Mouse (Mus musculus): ENCODE results near the gene 1810043G02Rik. TPM values are rescaled to one million over a fixed set of nuclear protein-coding genes. Genes with fewer than 3 reads are reported as not detected.
"Not testable (repeated sequence)": the region's sequence is repeated elsewhere in the genome, so short reads cannot be mapped to it uniquely, and the experiment has no call there.

Gene 1810043G02Rik
- polyA plus RNA-seq (2016; fragmentation: Nextera tagmentation; extraction: Ambion mirVana): 32.9 and 35.1 TPM in 2 replicates

DNA sequence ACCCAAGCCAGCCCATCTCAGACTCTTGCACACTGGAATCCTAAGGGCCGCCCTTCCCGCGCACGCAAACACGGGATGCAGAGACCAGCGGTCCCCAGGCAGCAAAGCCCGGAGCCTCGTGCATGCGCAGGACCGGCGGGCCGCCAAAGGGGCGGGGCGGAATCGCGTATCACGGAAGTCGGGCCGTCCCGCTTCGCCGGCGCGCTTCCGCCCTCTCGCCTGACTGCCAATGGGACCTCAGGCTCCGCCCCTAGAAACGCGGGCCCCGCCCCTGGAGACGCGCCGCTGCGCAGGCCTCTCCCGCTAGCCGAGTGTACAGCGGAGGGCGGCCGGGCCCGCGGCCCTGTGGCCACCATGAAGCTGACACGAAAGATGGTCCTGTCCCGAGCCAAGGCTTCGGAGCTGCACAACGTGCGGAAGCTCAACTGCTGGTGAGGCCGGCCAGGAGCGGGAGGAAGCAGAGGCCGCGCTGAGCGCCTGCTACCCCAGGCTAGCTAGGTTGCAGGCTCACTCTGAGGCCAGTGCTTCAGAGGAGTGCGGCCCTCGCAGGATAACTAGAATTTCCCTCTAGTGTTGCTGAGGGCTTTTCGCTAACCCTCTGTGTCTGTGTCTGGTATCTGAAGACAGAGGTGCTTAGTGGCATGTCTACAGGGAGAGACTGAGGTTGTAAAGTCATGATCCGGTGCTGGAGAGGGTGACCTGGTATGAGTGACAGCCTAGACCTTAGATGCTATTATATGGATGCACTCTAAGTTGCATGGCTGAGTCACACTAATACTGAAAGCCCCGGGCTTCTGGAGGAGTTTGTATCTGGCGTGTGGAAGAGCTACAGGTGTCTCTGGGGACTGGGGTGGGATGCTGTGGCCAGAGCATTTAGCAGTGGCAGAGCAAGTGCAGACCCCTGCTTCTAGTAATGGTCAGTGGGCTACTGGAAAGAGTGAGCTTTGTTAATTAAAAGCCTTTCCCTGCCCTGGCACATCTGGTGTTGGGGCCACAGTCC lies at the start of gene 1810043G02Rik:
1810043G02Rik (plus strand) TSS at position 174 of the 1,000 bp plus-strand sequence.
- whole genome bisulfite sequencing: under 1% methylated on average over 57 of the region's 57 CpGs
- no peaks in the 10 kb centered on the region for H3K9me3 ChIP-seq
- H3K4me3 ChIP-seq: peak within 1 kb of the TSS; percentile 62
- peak within 1 kb of the TSS; percentile 64 for H3K4me2 ChIP-seq (replicated peaks)
- peak within 1 kb of the TSS; percentile 80 for H3K27ac ChIP-seq
- peak within 1 kb of the TSS; percentile 63 for H3K9ac ChIP-seq
- peak; percentile 94 for ATAC-seq (ENCODE audit: insufficient number of reproducible peaks, insufficient read depth, low FRiP score, low TSS enrichment)
- peaks cover 5% of the 10 kb centered on the region for H3K4me1 ChIP-seq
- H3K27me3 ChIP-seq: no peaks in the 10 kb centered on the region
- peaks cover 19% of the 10 kb centered on the region; the same call in 1 of the 2 replicates for H3K36me3 ChIP-seq

DNA sequence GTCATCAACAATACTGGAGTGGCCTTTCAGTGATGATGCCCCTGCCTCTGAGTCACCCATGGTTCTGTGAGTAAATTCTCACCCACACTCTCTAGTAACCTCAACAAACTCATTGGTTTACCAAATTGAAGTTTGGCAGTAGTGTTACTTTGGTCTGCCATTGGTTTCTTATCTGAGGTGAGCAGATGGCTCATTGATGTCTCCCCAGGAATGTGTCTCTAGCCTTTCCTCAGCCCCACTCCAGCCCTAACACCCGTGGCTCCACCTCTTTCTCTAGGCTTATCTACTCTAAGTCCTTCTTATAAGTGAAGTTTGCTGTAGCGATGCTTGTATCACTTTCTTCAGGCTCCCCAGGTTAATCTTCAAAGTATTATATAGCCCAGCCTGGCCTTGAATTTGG lies 38.6 kb upstream of the 1810043G02Rik start:
- 69% methylated on average over 2 of the region's 2 CpGs for WGBS
- Histone ChIP-seq H3K4me2 (replicated peaks) (no peak overlapping the region), H3K27ac (no peak overlapping the region), H3K36me3 (no peaks in the 10 kb centered on the region), H3K4me1 (no peaks in the 10 kb centered on the region), H3K9me3 (no peaks in the 10 kb centered on the region), H3K4me3 (no peak overlapping the region), H3K9ac (no peak overlapping the region), H3K27me3 (no peaks in the 10 kb centered on the region)
- ATAC-seq (ENCODE audit: insufficient number of reproducible peaks, insufficient read depth, low FRiP score, low TSS enrichment): no peak

DNA sequence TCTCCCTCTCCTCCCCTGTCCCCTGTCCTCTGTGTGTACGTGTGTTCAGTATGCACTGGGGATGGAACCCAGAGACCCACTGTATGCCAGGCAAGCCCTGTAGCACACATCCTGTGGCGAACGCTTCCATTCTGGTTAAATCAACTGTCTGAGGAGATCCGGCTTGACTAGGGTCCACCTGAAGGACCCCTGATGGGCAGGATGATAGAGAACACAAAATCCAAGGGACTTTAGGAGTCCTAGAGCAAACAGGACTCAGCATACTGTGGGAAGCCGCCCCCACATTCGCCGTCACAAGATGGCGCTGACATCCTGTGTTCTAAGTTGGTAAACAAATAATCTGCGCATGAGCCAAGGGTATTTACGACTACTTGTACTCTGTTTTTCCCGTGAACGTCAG lies 27.9 kb upstream of the 1810043G02Rik start:
- H3K9me3 ChIP-seq; H3K4me3 ChIP-seq; ATAC-seq (ENCODE audit: insufficient number of reproducible peaks, insufficient read depth, low FRiP score, low TSS enrichment); H3K36me3 ChIP-seq; H3K9ac ChIP-seq; H3K4me2 ChIP-seq (replicated peaks); H3K4me1 ChIP-seq; H3K27me3 ChIP-seq; H3K27ac ChIP-seq: not testable (repeated sequence)
- WGBS: 89% methylated on average over 10 of the region's 12 CpGs

DNA sequence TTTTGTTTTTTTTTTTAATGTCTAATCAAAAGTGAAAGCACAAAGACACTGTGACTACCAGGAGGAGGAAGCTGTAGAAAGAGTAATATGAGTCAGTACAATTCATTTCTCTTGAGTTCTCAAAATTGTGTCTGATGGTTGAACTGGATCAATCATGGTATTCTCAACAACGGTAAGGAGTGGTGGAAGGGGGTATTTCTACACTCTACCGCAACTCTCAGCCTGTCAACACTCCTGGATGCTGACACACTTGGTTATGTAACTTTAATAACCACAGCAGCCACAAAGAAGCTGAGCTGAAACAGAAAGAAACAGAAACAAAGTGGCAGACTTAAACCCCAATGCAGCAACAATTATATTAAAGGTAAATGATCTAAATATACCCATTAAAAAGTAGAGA lies 15.6 kb upstream of the 1810043G02Rik start:
- no peaks in the 10 kb centered on the region for H3K36me3 ChIP-seq
- H3K27ac ChIP-seq: no peak overlapping the region
- 84% methylated on average over 2 of the region's 2 CpGs for WGBS
- H3K4me2 ChIP-seq (replicated peaks): no peak overlapping the region
- H3K9me3 ChIP-seq: no peaks in the 10 kb centered on the region
- H3K4me3 ChIP-seq: no peak overlapping the region
- ATAC-seq (ENCODE audit: insufficient number of reproducible peaks, insufficient read depth, low FRiP score, low TSS enrichment): no peak
- no peaks in the 10 kb centered on the region for H3K27me3 ChIP-seq
- H3K9ac ChIP-seq: no peak overlapping the region
- H3K4me1 ChIP-seq: no peaks in the 10 kb centered on the region

DNA sequence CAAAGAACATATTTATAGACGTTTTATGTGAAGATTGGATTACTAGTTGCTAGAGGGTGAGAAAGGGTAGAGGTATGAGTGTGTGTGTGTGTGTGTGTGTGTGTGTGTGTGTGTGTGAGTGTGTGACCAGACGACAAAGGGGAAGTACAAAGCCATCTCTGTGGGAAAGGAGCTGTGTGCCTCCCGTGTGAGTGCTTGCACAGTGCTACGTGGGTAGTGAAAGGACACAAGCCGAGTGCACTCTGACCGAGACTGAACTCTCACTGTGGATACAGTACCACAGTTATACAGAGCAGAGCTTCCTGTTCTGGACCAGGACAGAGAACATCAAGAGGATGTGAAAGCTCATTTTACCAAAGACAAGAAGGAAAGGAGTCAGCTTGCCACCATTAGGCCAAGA lies 14.4 kb upstream of the 1810043G02Rik start:
- Histone ChIP-seq H3K4me1 (no peaks in the 10 kb centered on the region), H3K27ac (no peak overlapping the region), H3K9ac (no peak overlapping the region), H3K36me3 (no peaks in the 10 kb centered on the region), H3K27me3 (peaks cover 12% of the 10 kb centered on the region), H3K9me3 (no peaks in the 10 kb centered on the region), H3K4me3 (no peak overlapping the region), H3K4me2 (replicated peaks) (no peak overlapping the region)
- 75% methylated on average over 6 of the region's 6 CpGs for WGBS
- ATAC-seq (ENCODE audit: insufficient number of reproducible peaks, insufficient read depth, low FRiP score, low TSS enrichment): no peak

DNA sequence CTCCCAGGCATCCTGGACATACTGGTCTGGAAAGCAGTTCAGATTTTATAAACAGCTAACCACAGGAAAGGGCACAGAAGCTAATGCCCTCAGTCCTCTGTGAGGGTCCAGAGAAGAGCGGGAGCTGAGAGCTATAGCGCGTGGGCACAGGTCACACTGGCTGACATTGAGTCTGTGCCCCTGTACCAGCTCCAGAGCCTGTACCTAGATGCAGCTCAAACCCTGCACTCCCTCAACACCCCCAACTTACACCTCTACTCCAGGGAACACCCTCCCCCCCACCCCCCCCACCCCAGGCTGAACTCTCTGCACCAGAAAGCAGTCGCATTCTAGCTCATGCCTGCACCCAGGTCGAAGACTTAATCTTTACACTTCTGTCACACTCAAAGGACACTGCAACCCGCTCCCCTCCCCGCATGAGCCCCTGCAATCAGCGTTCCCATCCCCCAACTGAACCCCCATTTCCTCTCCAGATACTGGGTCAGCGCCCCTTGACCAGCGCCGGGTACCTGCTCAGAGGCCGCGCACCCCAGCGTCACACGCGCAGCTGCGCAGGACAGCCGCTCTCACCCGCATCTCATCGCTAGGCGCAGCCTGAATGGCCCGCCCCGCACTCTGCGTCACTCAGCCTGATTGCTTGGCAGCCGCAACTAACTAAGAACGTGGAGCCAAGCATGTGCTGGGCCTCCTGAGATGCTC lies 8.9 kb upstream of the 1810043G02Rik start:
- ATAC-seq (ENCODE audit: insufficient number of reproducible peaks, insufficient read depth, low FRiP score, low TSS enrichment): no peak
- Histone ChIP-seq H3K4me3 (peak overlapping the region; percentile 29), H3K9me3 (no peaks in the 10 kb centered on the region), H3K4me2 (replicated peaks) (peak overlapping the region; percentile 57), H3K36me3 (no peaks in the 10 kb centered on the region), H3K4me1 (peaks cover 4% of the 10 kb centered on the region; the same call in 1 of the 2 replicates), H3K27ac (no peak overlapping the region), H3K27me3 (peaks cover 29% of the 10 kb centered on the region), H3K9ac (peak overlapping the region; percentile 7; the same call in 1 of the 2 replicates)
- 5% methylated on average over 26 of the region's 26 CpGs for WGBS

DNA sequence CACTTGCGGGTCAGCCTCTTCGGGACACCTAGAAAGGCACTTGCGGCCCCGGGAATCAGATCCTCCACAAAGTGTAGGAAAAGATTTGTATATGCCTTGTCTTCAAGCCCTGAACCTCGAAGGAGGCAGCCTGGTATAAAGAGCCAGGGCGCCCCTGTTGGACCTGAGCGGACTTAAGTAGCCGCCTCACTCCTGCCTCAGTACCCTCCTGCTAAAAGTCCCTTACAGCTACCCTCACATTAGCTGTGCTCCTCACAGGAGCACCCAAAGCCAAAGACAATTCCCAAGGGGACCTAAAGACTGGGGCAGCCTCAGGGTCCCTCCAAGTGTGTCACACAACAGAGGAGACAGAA lies 8.4 kb upstream of the 1810043G02Rik start:
- Histone ChIP-seq H3K4me1 (peaks cover 4% of the 10 kb centered on the region; the same call in 1 of the 2 replicates), H3K9me3 (no peaks in the 10 kb centered on the region), H3K4me3 (peak overlapping the region; percentile 29), H3K27ac (no peak overlapping the region), H3K9ac (0 out of 2 replicates have a peak overlapping the region, but pooled peaks have one; percentile 7), H3K36me3 (no peaks in the 10 kb centered on the region), H3K27me3 (peaks cover 29% of the 10 kb centered on the region), H3K4me2 (replicated peaks) (peak overlapping the region; percentile 57)
- 13% methylated on average over 8 of the region's 8 CpGs for WGBS
- no peak for ATAC-seq (ENCODE audit: insufficient number of reproducible peaks, insufficient read depth, low FRiP score, low TSS enrichment)

DNA sequence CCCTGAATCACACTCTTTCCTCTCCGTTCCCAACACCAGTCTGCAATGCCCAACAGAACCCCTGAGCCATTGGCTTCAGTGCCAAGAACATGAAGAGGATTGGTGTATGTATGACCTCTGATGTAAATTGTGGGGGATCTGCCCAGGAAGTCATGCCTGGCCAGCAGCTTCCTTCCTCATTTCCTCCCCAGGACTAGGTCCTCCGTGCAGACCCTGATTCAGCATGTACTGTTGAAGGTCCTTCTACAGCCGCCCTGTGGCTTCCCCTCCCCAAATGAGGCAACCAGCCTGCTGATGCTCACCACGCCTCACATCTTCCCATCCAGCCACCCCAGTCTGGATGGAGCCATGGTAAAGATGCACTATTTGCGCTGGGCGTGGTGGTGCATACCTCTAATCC lies 7.8 kb upstream of the 1810043G02Rik start, which contains the start of gene Trpm2:
Trpm2 (minus strand) TSS at position 83 of the 400 bp plus-strand sequence.
- no peaks in the 10 kb centered on the region for H3K36me3 ChIP-seq
- H3K9me3 ChIP-seq: no peaks in the 10 kb centered on the region
- peak within 1 kb of the TSS; percentile 57 for H3K4me2 ChIP-seq (replicated peaks)
- H3K27me3 ChIP-seq: peaks cover 29% of the 10 kb centered on the region
- H3K4me3 ChIP-seq: peak within 1 kb of the TSS; percentile 29
- 85% methylated on average over 6 of the region's 6 CpGs for WGBS
- no peak for ATAC-seq (ENCODE audit: insufficient number of reproducible peaks, insufficient read depth, low FRiP score, low TSS enrichment)
- peak within 1 kb of the TSS; percentile 7; the same call in 1 of the 2 replicates for H3K9ac ChIP-seq
- H3K4me1 ChIP-seq: peaks cover 4% of the 10 kb centered on the region; the same call in 1 of the 2 replicates
- no peak within 1 kb of the TSS for H3K27ac ChIP-seq

DNA sequence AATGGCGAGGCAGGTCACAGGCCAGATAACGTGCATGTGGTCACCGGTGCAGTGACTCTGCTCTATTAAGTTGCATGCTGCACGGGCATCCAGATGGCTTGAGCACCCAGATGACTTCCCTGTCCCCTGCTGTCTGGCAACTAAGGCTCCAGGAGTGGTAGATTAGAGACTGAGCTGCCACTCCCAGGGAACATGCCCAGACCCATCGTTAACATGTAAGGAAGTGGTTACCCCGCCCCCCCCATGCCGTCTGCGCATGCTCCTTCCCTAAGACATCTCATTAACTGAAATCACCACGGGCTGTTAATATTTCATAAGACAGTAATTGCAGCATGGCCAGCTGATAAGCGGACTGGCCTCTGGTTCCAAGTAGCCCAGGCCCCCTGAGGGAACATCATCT lies 7.1 kb upstream of the 1810043G02Rik start:
- Histone ChIP-seq H3K4me3 (no peak overlapping the region), H3K9ac (no peak overlapping the region), H3K4me2 (replicated peaks) (no peak overlapping the region), H3K27ac (no peak overlapping the region), H3K4me1 (peaks cover 4% of the 10 kb centered on the region; the same call in 1 of the 2 replicates), H3K27me3 (peaks cover 29% of the 10 kb centered on the region), H3K9me3 (no peaks in the 10 kb centered on the region), H3K36me3 (no peaks in the 10 kb centered on the region)
- WGBS: 88% methylated on average over 10 of the region's 10 CpGs
- no peak for ATAC-seq (ENCODE audit: insufficient number of reproducible peaks, insufficient read depth, low FRiP score, low TSS enrichment)

DNA sequence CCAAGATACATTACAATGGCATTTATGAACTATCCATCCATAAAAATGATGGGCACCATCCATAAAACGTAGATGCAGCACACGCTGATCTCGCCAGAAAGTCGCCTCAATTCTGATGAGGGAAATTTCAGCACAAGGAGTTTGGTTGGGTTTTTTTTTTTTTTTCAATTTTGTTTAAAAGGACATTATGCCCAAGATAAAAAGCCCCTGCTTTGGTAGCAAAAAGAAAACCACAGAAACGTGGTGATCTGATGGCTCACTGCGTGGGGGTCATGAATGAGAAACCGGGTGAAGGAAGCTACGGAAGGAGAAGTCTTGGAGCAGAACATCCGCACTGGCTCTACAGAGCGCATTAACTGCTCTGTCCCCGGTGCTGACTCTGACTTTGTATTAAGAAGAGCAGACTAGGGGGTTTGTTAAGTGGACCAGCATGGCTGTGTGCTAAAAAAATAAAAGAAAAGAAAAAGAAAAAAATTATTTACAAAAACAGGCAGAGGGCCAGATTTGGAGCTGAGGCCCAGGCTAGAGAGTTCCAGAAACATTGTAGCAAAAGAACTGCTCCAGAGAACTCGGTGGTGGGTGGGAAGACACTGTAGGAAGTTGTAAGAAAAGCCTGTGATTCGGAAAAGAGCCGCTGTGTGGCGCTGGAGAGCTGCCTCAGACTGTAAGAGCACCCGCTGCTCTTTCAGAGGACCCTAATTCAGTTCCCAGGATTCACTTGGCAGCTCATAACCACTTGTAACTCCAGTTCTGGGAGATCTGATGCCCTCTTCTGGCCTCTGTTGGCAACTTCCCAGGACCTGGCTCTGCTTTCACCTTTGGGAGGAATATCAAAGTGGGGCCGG lies 6.4 kb upstream of the 1810043G02Rik start:
- Histone ChIP-seq H3K4me3 (no peak overlapping the region), H3K4me1 (peaks cover 4% of the 10 kb centered on the region; the same call in 1 of the 2 replicates), H3K9ac (no peak overlapping the region), H3K27me3 (peaks cover 29% of the 10 kb centered on the region), H3K27ac (no peak overlapping the region), H3K9me3 (no peaks in the 10 kb centered on the region), H3K36me3 (no peaks in the 10 kb centered on the region), H3K4me2 (replicated peaks) (no peak overlapping the region)
- ATAC-seq (ENCODE audit: insufficient number of reproducible peaks, insufficient read depth, low FRiP score, low TSS enrichment): no peak
- WGBS: 60% methylated on average over 17 of the region's 17 CpGs

DNA sequence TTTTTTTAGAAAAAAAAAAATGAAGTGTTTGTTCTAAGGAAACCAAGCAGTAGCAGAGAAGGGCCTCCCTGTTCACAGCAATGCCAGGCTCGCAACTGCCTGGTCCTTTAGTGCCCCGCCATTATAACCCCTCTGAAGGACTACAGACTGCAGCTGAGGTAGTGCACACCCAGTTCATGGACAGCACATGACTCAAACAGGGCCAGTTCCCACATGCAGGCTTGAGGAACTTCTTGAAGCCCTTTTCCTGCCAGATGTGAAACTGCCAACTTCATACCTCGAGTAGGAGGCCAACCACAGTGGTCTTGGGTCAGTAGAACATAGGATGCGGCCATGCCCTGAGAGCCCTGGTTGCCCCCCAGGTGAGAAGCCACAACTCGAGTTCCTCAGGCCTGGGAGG lies 4.0 kb upstream of the 1810043G02Rik start:
- 73% methylated on average over 5 of the region's 5 CpGs for WGBS

More for the DNA sequence above, 4.0 kb upstream of the 1810043G02Rik start:
- no peaks in the 10 kb centered on the region for H3K36me3 ChIP-seq
- no peak for ATAC-seq (ENCODE audit: insufficient number of reproducible peaks, insufficient read depth, low FRiP score, low TSS enrichment)
- H3K4me3 ChIP-seq: no peak overlapping the region
- peaks cover 6% of the 10 kb centered on the region for H3K4me1 ChIP-seq
- no peak overlapping the region for H3K4me2 ChIP-seq (replicated peaks)
- peaks cover 14% of the 10 kb centered on the region for H3K27me3 ChIP-seq
- H3K27ac ChIP-seq: no peak overlapping the region
- H3K9me3 ChIP-seq: no peaks in the 10 kb centered on the region
- H3K9ac ChIP-seq: no peak overlapping the region

Measured in embryonic facial prominence, embryonic 12.5 days (tissue).